Mouse (Mus musculus) ZHBTc4 (cell line): ENCODE measurements around the gene Zfand5.

Experiments used
- DNase-seq: peaks from one replicate; pipeline ENCODE4 v3.0.0-alpha.2; 2011; ENCODE audit warnings: low read depth, low spot score

Zfand5 gene

GRCm38 (mm10) chr19:21329770-21330169 lies 57.7 kb downstream of the Zfand5 start:
- no peak for DNase-seq

DNA sequence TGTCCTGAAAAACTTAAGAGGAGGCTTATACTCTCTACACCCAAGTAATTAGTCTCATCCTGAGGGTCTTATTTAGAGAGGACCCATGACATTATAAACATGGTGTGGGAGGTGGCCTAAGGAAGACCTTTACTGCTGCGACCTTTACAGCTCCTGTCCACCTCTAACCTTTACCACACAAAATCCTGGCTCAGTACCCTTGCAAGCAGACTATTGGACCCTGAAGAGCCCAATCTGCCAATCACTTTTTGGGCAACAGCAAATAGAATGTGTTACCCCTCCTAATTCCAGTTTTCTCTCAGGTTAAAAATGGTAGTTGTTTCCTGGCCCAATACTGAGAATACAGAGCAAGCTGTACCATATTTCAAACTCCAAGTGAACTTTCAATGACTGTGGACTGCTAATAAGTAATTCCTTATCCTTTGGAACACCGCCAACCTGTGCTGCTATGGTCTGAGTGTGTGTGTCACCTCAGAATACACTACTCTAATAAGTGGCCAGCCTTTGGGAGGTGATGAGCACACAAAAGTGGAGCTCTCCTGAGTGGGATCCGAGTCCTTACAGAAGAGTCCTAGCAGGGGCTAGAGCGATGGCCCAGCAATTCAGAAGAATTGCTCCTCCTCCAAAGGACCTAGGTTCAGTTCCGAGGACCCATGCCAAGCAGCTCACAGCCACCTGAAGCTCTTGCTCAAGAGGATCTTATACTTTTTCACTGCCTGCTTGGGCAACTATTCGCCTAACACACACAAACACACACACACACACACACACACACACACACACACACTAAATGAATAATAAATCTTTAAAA lies 58.4 kb downstream of the Zfand5 start:
- no peak for DNase-seq

DNA sequence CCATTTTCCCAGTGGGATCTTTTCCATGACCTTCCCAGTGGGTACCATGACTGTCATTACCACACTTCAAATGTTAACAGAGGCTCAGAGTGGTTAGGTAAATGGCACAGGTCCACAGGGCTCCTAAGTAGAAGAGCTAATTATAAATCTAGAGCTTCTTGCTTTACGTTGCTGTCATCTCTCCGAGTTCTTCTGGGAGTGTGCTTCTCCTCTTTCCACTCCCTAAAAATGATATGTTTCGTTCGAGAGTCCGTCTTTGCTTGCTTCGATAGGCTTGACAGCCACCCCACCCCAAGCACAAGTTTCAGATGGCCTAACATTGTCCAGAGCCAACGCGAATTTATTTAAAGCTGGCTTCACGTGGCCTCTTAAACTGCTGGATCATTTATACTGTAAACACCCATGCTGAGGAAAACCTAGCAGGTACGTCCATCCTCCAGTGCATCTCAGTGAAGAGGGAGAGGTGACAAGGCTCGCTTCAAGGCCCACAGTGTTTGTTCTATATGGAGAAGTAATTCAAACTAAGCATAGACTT lies 59.6 kb downstream of the Zfand5 start:
- no peak for DNase-seq
